Mouse (Mus musculus) intestine, embryonic 15.5 days (tissue): Measurements from ENCODE around the gene Zfp773. TPM values are rescaled to one million over a fixed set of nuclear protein-coding genes. Genes with fewer than 3 reads are reported as not detected.
"Not testable (repeated sequence)": the region's sequence is repeated elsewhere in the genome, so short reads cannot be mapped to it uniquely, and the experiment has no call there.

Source experiments
- ATAC-seq: fragments of 200-750 bp; cut with Nextera tagmentation; 2 replicates; pipeline ENCODE4 v1.8.0; 2017; ENCODE audit warnings: moderate TSS enrichment, moderate library complexity
- H3K27ac ChIP-seq: fragments of 300-500 bp; sonication (generic); 2 replicates; pipeline ENCODE4 v1.5.1; 2015; ENCODE audit warnings: mild to moderate bottlenecking, inconsistent platforms
- H3K27me3 ChIP-seq: fragments of 300-500 bp; sonication (generic); replicated peaks from 2 replicates; pipeline ENCODE4 v1.6.1; 2015; ENCODE audit warnings: inconsistent platforms
- H3K36me3 ChIP-seq: fragments of 300-500 bp; sonication (generic); 2 replicates; pipeline ENCODE4 v1.6.1; 2015; ENCODE audit warnings: inconsistent platforms
- H3K4me1 ChIP-seq: fragments of 300-500 bp; sonication (generic); replicated peaks from 2 replicates; pipeline ENCODE4 v1.6.1; 2015; ENCODE audit warnings: inconsistent platforms
- H3K4me2 ChIP-seq: fragments of 300-500 bp; sonication (generic); replicated peaks from 2 replicates; pipeline ENCODE4 v1.6.1; 2015; ENCODE audit warnings: mild to moderate bottlenecking, inconsistent platforms
- H3K4me3 ChIP-seq: fragments of 300-500 bp; sonication (generic); replicated peaks from 2 replicates; pipeline ENCODE4 v1.5.1; 2015; ENCODE audit warnings: inconsistent platforms
- H3K9ac ChIP-seq: fragments of 300-500 bp; sonication (generic); 2 replicates; pipeline ENCODE4 v1.6.1; 2015; ENCODE audit warnings: inconsistent platforms
- H3K9me3 ChIP-seq: fragments of 300-500 bp; sonication (generic); 2 replicates; pipeline ENCODE4 v1.6.1; 2016; ENCODE audit warnings: inconsistent platforms
- WGBS: fragments of 180-500 bp; shearing (Covaris S2); methylation state at CpG from one replicate; pipeline ENCODE4 v1.1.7; 2015; 5-methylcytosine and 5-hydroxymethylcytosine counted together
- polyA plus RNA-seq: library from polyadenylated mRNA; unstranded; fragments of >200 nt; fragmentation: Nextera tagmentation; extraction: Ambion mirVana; gene quantifications from 2 replicates; pipeline ENCODE4 v1.2.1, GENCODE M21; 2015

The Zfp773 gene
- polyA plus RNA-seq, result 1.2 and 1.7 TPM in 2 replicates

DNA sequence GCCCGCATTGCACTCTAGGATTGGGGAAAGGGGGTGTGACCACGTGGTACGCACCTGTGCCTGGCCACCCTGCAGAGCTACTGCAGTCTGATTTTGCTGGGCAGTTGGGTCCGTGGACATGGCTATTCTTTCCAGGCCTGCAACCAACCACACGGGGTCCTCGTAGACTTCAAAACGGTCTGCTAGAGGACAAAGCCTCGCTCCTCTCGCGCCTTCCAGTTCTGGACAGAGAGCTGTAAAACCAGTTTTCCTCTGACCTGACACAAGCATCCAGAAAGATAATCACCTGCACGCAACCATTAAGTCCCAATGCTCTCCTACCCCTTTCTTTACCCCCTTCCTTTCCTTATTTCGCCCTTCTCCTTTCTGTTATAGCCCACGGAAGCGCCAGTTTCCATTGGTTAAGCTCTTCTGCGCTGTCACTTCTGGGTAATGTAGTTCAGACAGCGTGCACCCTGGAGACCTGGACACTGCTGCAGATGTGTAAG is at the start of gene Zfp773:
TSS of gene Zfp773 (minus strand) at position 377 of the 488 bp plus-strand sequence.
- peak within 1 kb of the TSS; percentile 50 for H3K9ac ChIP-seq
- H3K27ac ChIP-seq, result no peak within 1 kb of the TSS; the same call in 1 of the 2 replicates
- H3K4me1 ChIP-seq, result 0 out of 2 replicates have a peak, but pooled peaks cover 4% of the 10 kb centered on the region
- peak; percentile 99 for ATAC-seq
- H3K4me2 ChIP-seq, result peak within 1 kb of the TSS; percentile 68
- 7% methylated on average over 16 of the region's 16 CpGs for WGBS
- H3K27me3 ChIP-seq, result no peaks in the 10 kb centered on the region
- no peaks in the 10 kb centered on the region for H3K36me3 ChIP-seq
- peak within 1 kb of the TSS; percentile 54 for H3K4me3 ChIP-seq
- no peaks in the 10 kb centered on the region for H3K9me3 ChIP-seq

DNA sequence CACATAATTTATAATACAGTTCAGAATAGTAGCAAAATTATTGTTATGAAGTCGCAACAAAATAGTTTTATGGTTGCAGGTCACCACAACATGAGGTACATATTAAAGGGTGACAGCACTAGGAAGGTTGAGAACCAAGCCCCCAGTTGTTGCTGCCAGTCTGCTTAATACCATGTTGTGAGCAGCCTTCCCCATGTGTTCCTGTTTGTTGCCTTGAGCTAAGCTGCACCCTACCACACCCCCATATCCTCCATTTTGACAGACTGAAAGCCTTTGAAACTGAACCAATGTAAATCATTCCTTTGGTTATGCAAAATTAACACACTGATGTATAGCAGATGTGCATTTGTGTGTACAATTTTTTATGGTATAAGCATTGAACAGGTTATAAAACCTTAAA is 49.3 kb upstream of the Zfp773 start:
- no peaks in the 10 kb centered on the region for H3K36me3 ChIP-seq
- no peaks in the 10 kb centered on the region for H3K9me3 ChIP-seq
- no peak for ATAC-seq
- H3K4me1 ChIP-seq, result no peaks in the 10 kb centered on the region
- H3K4me2 ChIP-seq, result no peak overlapping the region
- no peak overlapping the region for H3K9ac ChIP-seq
- H3K27me3 ChIP-seq, result no peaks in the 10 kb centered on the region
- H3K27ac ChIP-seq, result no peak overlapping the region
- H3K4me3 ChIP-seq, result no peak overlapping the region
- WGBS, result 91% methylated on average over 1 of the region's 1 CpGs

DNA sequence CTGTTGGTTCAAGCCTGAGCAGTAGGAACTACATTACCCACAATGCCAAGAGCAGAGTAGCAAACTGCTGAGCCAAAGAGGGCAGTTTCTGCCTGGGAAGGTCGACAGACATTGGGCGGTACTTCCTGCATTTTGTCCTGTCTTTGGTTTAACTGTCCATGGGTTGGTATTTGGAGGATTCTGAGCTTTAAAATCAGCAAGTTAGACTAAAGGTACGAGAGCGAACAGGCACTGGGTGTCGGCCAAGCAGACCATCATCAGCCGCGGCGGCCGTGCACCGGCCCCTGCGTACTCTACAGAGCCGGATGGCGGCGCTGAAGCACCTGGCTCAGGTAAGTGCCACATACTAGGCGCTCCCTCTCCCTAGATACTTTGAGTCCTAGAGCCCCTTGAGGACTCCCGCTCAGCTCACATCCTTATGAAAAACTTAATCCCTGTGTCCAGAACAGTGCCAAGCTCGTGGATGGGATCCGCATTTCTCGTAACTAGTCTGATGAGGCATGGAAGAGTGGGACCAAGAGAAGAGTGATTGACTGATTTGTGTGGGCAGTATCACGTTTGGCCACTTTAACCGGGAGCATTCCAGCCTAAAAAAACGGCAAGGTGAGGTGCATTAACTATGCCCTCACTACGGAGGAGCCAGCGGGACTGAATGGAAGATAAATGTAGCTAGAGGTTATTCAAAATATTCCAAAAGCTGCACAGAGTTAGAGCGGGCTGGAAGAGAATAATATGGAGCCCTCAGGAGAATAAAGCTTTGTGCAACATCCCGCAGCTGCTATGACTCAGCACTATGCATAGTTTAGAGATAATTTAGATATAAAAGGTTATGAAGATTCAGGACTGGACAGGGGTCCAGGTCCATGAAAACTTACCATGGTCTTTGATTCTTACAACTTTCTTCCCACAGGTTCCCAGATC is 34.9 kb upstream of the Zfp773 start, which contains the start of gene Zfp418:
TSS of gene Zfp418 (plus strand) at position 104 of the 921 bp plus-strand sequence.
- Histone ChIP-seq H3K4me3 (peak within 1 kb of the TSS; percentile 58), H3K4me1 (no peaks in the 10 kb centered on the region), H3K9ac (peak within 1 kb of the TSS; percentile 57), H3K27ac (peak within 1 kb of the TSS; percentile 61), H3K4me2 (peak within 1 kb of the TSS; percentile 60), H3K36me3 (peaks cover 5% of the 10 kb centered on the region; the same call in 1 of the 2 replicates), H3K27me3 (no peaks in the 10 kb centered on the region), H3K9me3 (no peaks in the 10 kb centered on the region)
- WGBS, result under 1% methylated on average over 26 of the region's 26 CpGs
- ATAC-seq, result peak; percentile 99

DNA sequence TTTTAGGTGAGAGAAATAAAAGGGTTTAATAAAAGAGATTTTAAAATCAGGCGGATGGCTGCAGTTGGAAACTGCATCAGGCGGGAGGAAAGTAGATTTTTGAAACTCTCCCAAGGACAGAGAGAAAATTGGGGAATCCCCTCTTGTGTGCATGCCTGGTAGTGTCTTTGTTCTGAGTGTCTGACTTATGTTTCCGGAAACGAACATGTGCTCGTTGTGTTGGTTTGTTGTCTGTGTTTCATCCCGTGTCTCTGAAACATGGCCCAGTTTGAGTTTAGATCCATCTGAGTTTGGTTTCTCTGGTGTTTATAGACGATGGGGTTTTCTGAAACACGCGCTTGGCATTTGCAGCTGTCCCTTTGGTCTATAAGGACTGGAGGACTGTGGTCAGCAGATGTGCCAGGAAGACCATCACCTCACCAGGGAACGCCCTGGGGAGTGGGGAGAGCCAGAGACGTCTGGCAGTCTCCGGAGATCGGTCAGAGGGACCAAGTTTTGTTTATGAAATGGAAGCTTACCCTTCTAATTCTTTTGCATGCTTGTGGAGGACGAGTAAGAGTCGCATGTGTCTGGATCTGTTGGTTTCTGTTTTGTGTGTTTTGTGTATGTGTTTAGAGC is 9.5 kb upstream of the Zfp773 start:
- WGBS, result 88% methylated on average over 15 of the region's 15 CpGs
- no peak for ATAC-seq
- Histone ChIP-seq H3K9ac (no peak overlapping the region), H3K27me3 (no peaks in the 10 kb centered on the region), H3K4me3 (no peak overlapping the region), H3K4me2 (no peak overlapping the region), H3K4me1 (no peaks in the 10 kb centered on the region), H3K27ac (no peak overlapping the region), H3K9me3 (no peaks in the 10 kb centered on the region), H3K36me3 (no peaks in the 10 kb centered on the region)

DNA sequence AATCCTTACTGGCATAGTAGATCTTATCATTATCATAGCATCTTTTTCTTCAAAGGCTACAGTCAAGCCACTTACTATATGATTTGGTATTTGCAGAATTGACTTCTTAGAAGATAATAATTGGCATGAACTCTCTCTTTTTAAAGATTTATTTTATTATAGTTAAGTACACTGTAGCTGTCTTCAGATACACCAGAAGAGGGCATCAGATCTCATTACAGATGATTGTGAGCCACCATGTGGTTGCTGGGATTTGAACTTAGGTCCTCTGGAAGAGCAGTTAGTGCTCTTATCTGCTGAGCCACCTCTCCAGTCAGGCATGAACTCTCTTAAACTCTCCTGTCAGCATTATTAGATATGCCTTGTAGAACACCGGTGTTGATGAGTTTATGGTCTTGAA is 7.7 kb upstream of the Zfp773 start:
- H3K9ac ChIP-seq, result no peak overlapping the region
- H3K27me3 ChIP-seq, result no peaks in the 10 kb centered on the region
- H3K9me3 ChIP-seq, result no peaks in the 10 kb centered on the region
- no peaks in the 10 kb centered on the region for H3K36me3 ChIP-seq
- 100% methylated on average over 1 of the region's 1 CpGs for WGBS
- H3K27ac ChIP-seq, result no peak overlapping the region
- H3K4me3 ChIP-seq, result no peak overlapping the region
- no peaks in the 10 kb centered on the region for H3K4me1 ChIP-seq
- H3K4me2 ChIP-seq, result no peak overlapping the region
- ATAC-seq, result no peak

DNA sequence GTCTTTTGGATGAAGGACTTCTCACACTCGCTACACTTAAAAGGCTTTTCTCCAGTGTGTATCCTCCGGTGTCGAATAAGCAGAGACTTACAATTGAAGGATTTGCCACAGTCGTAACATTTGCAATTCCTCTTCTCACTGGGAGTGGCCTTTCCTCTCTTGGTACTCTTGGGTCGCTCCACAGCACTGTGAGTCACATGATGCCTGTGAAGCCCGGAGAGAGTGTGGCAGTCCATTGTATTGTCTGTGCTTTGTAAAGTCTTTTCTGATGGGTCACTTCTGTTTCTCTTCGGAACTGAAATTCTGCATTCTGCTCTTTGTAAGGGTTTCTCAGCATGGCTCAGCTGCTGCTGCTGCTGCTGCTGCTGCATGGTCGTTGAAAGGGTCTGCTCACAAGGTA is 3.8 kb downstream of the Zfp773 start:
- no peak overlapping the region for H3K4me3 ChIP-seq
- no peaks in the 10 kb centered on the region for H3K36me3 ChIP-seq
- no peaks in the 10 kb centered on the region for H3K9me3 ChIP-seq
- H3K9ac ChIP-seq, result no peak overlapping the region
- no peak overlapping the region for H3K27ac ChIP-seq
- H3K4me2 ChIP-seq, result no peak overlapping the region
- H3K4me1 ChIP-seq, result 0 out of 2 replicates have a peak, but pooled peaks cover 4% of the 10 kb centered on the region
- no peak for ATAC-seq
- H3K27me3 ChIP-seq, result no peaks in the 10 kb centered on the region
- WGBS, result 79% methylated on average over 8 of the region's 8 CpGs

DNA sequence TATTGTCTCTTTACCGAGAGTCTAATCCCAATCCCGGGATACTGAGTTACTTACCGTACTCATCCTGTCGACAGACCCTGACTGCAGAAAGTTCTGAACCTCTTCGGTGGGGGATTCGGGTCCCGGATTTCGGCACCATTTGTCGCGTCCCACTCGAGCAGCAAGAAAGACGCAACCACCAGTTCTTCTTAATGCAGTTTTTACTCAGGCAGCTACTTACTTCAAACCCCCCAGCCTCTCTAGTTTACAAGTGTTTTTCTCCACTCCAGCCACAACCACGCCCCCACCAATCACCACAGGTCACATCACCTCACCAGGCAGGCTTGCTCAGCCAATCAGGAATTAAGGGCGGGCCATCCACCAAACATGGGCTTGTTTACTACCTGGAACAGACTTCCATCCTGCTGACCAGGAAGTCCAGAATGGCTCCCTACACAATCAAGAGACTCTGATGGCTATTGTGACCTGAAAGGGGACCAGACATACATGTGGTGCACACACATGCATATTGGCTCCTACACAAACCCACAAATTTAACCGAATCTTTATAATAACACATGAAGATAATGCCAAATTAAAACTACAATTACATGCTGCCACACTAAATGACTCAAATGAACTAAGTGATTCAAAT is 5.9 kb downstream of the Zfp773 start:
- not testable (repeated sequence) for H3K27ac ChIP-seq, ATAC-seq, H3K9me3 ChIP-seq, H3K27me3 ChIP-seq, H3K4me1 ChIP-seq, H3K9ac ChIP-seq, H3K36me3 ChIP-seq, H3K4me2 ChIP-seq, H3K4me3 ChIP-seq
- 94% methylated on average over 15 of the region's 15 CpGs for WGBS

DNA sequence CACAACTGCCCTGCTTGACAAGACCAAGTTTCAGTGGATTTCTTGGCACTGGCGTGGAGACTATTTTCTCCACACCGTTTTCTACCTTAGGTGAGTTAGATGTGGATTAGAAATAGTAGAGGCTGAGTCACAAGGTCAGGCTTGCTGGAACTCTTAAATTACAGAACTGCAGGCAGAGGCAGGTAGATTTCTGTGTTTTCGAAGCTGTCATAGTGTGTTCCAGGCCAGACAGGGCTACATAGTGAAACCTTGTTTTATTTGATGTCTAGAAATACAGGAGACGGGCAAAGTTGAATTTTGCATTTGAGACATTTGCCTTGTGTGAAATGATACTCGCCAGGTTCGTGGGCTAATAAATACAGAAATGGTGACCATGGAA is 15.0 kb downstream of the Zfp773 start:
- no peak; the same call in 1 of the 2 replicates for ATAC-seq
- Histone ChIP-seq H3K27me3 (no peaks in the 10 kb centered on the region), H3K4me2 (peak overlapping the region; percentile 59), H3K4me3 (peak overlapping the region; percentile 64), H3K4me1 (no peaks in the 10 kb centered on the region), H3K9me3 (no peaks in the 10 kb centered on the region), H3K27ac (no peak overlapping the region), H3K36me3 (no peaks in the 10 kb centered on the region; the same call in 1 of the 2 replicates), H3K9ac (0 out of 2 replicates have a peak overlapping the region, but pooled peaks have one; percentile 24)
- 51% methylated on average over 6 of the region's 6 CpGs for WGBS

DNA sequence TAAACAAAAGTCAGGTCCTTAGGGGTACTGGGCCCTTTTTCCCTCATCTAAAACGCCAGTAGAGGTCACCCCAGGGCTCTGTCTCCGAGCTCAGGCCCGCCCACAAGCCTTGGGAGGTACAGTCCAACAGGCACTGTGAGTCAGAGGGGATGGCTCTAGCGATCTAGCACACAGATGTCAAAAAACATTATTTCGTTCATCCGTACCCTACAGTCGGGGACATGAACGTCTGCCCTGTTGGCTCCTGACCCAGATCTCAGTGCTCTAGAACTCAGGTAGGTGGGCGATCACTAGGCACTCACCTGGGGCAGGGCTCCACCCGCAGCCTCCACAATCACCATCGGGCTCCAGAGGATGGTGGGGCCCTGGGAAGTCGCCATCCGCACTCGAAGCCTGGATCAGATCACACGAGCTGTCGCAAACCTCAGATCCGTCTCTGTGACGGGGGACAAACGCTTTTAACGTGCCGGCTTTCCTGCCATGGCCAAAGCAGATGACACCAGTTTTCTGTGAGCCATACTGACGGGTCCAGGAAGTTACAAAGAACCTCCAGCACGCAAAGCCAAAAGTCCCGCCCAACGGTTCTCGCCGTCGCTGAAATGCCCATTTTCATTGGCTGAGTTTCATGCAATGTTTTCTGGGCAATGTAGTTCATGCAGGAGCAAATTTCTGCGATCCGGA is 15.5 kb downstream of the Zfp773 start, which contains the start of gene Zfp954:
TSS of gene Zfp954 (minus strand) at position 568 of the 681 bp plus-strand sequence.
- under 1% methylated on average over 30 of the region's 30 CpGs for WGBS
- Histone ChIP-seq H3K4me1 (no peaks in the 10 kb centered on the region), H3K9ac (peak within 1 kb of the TSS; percentile 58), H3K9me3 (no peaks in the 10 kb centered on the region), H3K27me3 (no peaks in the 10 kb centered on the region), H3K36me3 (peaks cover 4% of the 10 kb centered on the region; the same call in 1 of the 2 replicates), H3K4me3 (peak within 1 kb of the TSS; percentile 64), H3K27ac (peak within 1 kb of the TSS; percentile 33; the same call in 1 of the 2 replicates), H3K4me2 (peak within 1 kb of the TSS; percentile 59)
- ATAC-seq, result peak; percentile 98

DNA sequence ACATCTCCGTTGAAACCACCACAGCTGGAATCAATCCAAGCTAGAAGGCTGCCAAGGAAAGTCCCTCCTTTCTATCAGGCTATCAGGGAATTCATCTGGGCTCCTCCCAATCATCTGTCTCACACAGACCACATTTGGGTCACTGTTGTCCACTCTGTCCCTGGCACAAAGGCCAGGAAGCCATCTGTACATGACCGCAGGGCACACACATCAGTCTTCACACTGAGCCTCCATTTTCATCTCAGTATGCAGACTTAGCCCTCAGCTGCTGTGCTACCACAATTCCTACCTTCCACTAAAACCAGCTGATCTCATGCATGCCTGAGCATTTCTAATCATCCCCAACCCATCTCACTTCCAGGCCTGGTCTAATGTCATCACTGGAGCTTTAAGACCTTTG is 18.1 kb downstream of the Zfp773 start:
- no peak for ATAC-seq
- Histone ChIP-seq H3K4me3 (no peak overlapping the region), H3K4me2 (no peak overlapping the region), H3K9ac (no peak overlapping the region), H3K4me1 (no peaks in the 10 kb centered on the region), H3K27me3 (no peaks in the 10 kb centered on the region), H3K36me3 (peaks cover 8% of the 10 kb centered on the region; the same call in 1 of the 2 replicates), H3K27ac (no peak overlapping the region), H3K9me3 (no peaks in the 10 kb centered on the region)
- WGBS, result 93% methylated on average over 2 of the region's 2 CpGs

DNA sequence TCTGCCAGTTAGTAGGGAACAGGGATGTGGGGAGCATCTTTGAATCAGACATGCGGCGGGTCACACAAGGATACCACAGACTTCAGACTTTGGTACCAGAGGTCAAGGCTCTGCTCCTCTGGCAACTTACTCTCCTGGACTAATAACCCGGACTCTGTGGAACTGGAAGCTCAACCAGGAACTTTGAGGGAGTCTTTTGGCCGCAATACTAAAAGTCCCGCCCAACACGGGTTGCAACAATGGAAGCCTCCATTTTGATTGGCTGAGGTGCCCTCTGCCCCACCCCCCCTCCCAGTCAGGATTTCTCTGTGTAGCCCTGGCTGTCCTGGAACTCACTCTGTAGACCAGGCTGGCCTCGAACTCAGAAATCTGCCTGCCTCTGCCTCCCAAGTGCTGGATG is 28.1 kb downstream of the Zfp773 start:
- Histone ChIP-seq H3K4me2 (no peak overlapping the region), H3K27ac (no peak overlapping the region), H3K9ac (no peak overlapping the region), H3K9me3 (no peaks in the 10 kb centered on the region), H3K4me3 (no peak overlapping the region), H3K4me1 (no peaks in the 10 kb centered on the region), H3K27me3 (no peaks in the 10 kb centered on the region), H3K36me3 (no peaks in the 10 kb centered on the region)
- ATAC-seq, result no peak
- WGBS, result 90% methylated on average over 7 of the region's 7 CpGs
